Mouse (Mus musculus): Measurements from ENCODE around the gene Tbcd. TPM values are rescaled to one million over a fixed set of nuclear protein-coding genes. Genes with fewer than 3 reads are reported as not detected.

The Tbcd gene
- polyA plus RNA-seq, 1 experiment from 2014 or later: 45.2 TPM

- no peak overlapping the region for H3K9ac ChIP-seq
- no peaks in the 10 kb centered on the region for H3K4me1 ChIP-seq
- H3K4me2 ChIP-seq: no peak overlapping the region
- H3K36me3 ChIP-seq (ENCODE audit: poor library complexity, severe bottlenecking): peaks cover 39% of the 10 kb centered on the region
- H3K4me3 ChIP-seq: no peak overlapping the region
- no peaks in the 10 kb centered on the region for H3K9me3 ChIP-seq (replicated peaks)
- H3K27ac ChIP-seq: no peak overlapping the region
- WGBS: 83% methylated on average over 4 of the region's 4 CpGs
- no peak for ATAC-seq
- H3K27me3 ChIP-seq: no peaks in the 10 kb centered on the region
Measured at GRCm38 (mm10) chr11:121625007-121625406, 173.3 kb downstream of the Tbcd start.

DNA sequence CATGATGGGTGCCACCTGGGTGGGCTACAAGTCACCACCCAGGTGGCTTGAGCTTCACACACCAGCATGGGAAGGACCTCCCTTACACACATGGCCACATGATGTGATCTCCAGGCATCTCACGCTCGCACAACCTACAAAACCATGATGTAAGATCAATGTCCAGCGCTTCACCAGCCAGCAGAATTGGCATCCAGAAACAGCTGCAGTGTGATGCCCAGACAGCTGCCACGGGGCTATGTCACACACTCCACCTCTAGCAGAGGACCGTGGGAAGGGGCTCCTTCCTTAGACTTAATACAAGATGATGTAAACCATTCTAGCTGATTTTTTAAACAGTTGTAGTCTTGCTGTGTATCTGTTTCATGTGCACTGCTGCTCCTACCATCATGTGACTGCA is 175.8 kb downstream of the Tbcd start:
- Histone ChIP-seq H3K4me2 (no peak overlapping the region), H3K4me1 (no peaks in the 10 kb centered on the region), H3K36me3 (ENCODE audit: poor library complexity, severe bottlenecking) (peaks cover 22% of the 10 kb centered on the region), H3K9ac (no peak overlapping the region), H3K27me3 (no peaks in the 10 kb centered on the region), H3K4me3 (no peak overlapping the region), H3K27ac (no peak overlapping the region), H3K9me3 (replicated peaks) (no peaks in the 10 kb centered on the region)
- ATAC-seq: no peak
- 89% methylated on average over 5 of the region's 5 CpGs for WGBS

- Histone ChIP-seq H3K4me2 (no peak overlapping the region), H3K4me3 (no peak overlapping the region), H3K9me3 (replicated peaks) (no peaks in the 10 kb centered on the region), H3K36me3 (ENCODE audit: poor library complexity, severe bottlenecking) (peaks cover 14% of the 10 kb centered on the region; the same call in 1 of the 2 replicates), H3K27ac (no peak overlapping the region), H3K9ac (no peak overlapping the region), H3K4me1 (no peaks in the 10 kb centered on the region), H3K27me3 (no peaks in the 10 kb centered on the region)
- no peak for ATAC-seq
- WGBS: 92% methylated on average over 6 of the region's 6 CpGs
Measured at GRCm38 (mm10) chr11:121629529-121629928, 177.8 kb downstream of the Tbcd start.

DNA sequence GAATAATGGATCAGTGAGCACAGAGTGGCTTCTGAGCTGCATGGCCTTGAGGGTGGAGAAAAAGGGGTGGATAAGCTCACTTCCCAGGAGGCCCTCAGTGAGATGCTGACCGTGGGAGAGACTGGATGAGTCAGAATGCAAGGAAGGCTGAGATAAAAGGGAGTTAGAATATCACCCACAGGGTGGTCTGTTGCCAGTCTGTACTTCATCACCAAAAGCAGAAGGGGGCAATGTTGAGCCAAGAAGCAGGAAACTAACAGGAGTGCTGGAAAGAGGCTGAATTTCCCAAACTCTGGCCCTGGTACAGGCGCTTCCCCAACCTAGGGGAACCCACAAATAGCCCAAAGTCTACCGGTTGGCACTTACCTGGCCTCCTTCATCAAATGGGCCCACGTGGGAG is 178.7 kb downstream of the Tbcd start:
- Histone ChIP-seq H3K9me3 (replicated peaks) (no peaks in the 10 kb centered on the region), H3K4me2 (no peak overlapping the region), H3K36me3 (ENCODE audit: poor library complexity, severe bottlenecking) (peaks cover 14% of the 10 kb centered on the region; the same call in 1 of the 2 replicates), H3K27ac (no peak overlapping the region), H3K4me3 (no peak overlapping the region), H3K4me1 (no peaks in the 10 kb centered on the region), H3K9ac (no peak overlapping the region), H3K27me3 (no peaks in the 10 kb centered on the region)
- 81% methylated on average over 4 of the region's 4 CpGs for WGBS
- ATAC-seq: no peak

GRCm38 (mm10) chr11:121631410-121631809 is 179.7 kb downstream of the Tbcd start:
- Histone ChIP-seq H3K27ac (no peak overlapping the region), H3K27me3 (no peaks in the 10 kb centered on the region), H3K9ac (no peak overlapping the region), H3K36me3 (ENCODE audit: poor library complexity, severe bottlenecking) (peaks cover 14% of the 10 kb centered on the region; the same call in 1 of the 2 replicates), H3K4me1 (no peaks in the 10 kb centered on the region), H3K4me2 (no peak overlapping the region), H3K9me3 (replicated peaks) (no peaks in the 10 kb centered on the region), H3K4me3 (no peak overlapping the region)
- peak; percentile 48; the same call in 1 of the 2 replicates for ATAC-seq
- WGBS: 86% methylated on average over 7 of the region's 7 CpGs

DNA sequence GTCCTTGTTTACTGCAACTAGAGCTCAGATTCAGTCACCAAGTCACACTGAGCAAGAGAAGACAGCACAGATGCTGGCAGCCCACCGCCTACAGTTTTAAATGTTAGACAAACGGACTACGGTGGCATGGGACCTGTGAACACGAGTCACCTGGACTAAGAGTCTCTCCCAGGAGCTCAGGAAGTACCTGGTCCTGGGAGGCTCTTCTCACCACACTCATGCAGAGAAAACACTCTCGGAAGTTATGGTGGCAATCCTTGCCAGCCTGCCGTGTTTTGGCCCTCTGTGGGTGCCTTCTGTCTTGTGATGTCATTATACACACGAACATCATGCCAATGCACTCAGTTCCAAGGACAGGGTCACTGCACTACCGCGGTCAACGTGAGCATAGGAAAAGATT is 184.9 kb downstream of the Tbcd start:
- Histone ChIP-seq H3K27me3 (no peaks in the 10 kb centered on the region), H3K36me3 (ENCODE audit: poor library complexity, severe bottlenecking) (peaks cover 21% of the 10 kb centered on the region), H3K4me2 (no peak overlapping the region), H3K4me3 (no peak overlapping the region), H3K27ac (no peak overlapping the region), H3K9ac (no peak overlapping the region), H3K4me1 (no peaks in the 10 kb centered on the region), H3K9me3 (replicated peaks) (no peaks in the 10 kb centered on the region)
- no peak for ATAC-seq
- WGBS: 97% methylated on average over 10 of the region's 10 CpGs

- Histone ChIP-seq H3K4me1 (no peaks in the 10 kb centered on the region), H3K36me3 (ENCODE audit: poor library complexity, severe bottlenecking) (peaks cover 15% of the 10 kb centered on the region), H3K27ac (no peak overlapping the region), H3K9ac (no peak overlapping the region), H3K9me3 (replicated peaks) (no peaks in the 10 kb centered on the region), H3K4me3 (no peak overlapping the region), H3K27me3 (no peaks in the 10 kb centered on the region), H3K4me2 (no peak overlapping the region)
- WGBS: 44% methylated on average over 2 of the region's 2 CpGs
- ATAC-seq: no peak
Measured at GRCm38 (mm10) chr11:121641501-121642145, 189.9 kb downstream of the Tbcd start.

DNA sequence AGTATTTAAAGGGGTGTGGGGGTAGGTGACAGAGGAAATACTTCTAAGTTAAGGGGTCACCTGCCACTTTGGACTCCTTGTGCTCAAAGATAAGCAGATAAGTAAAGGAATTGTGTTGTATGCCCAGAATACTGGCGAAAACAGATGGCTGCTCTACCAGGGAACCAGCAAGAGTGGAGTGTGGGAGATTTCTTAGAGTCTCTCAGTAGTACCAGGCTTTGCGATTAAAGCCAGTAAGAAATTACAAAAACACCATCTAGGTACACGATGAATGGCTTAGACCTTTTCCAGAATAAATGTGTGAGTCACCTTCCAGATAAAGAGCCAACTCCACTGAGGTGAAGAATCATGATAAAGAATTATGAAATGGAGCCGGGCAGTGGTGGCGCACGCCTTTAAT is 193.6 kb downstream of the Tbcd start:
- H3K9me3 ChIP-seq (replicated peaks): no peaks in the 10 kb centered on the region
- ATAC-seq: no peak
- no peak overlapping the region for H3K27ac ChIP-seq
- 94% methylated on average over 6 of the region's 6 CpGs for WGBS
- peaks cover 10% of the 10 kb centered on the region; the same call in 1 of the 2 replicates for H3K36me3 ChIP-seq (ENCODE audit: poor library complexity, severe bottlenecking)
- H3K4me3 ChIP-seq: no peak overlapping the region
- H3K9ac ChIP-seq: no peak overlapping the region
- no peaks in the 10 kb centered on the region for H3K4me1 ChIP-seq
- no peaks in the 10 kb centered on the region for H3K27me3 ChIP-seq
- no peak overlapping the region for H3K4me2 ChIP-seq

- no peak for ATAC-seq
- H3K4me2 ChIP-seq: no peak overlapping the region
- 85% methylated on average over 9 of the region's 9 CpGs for WGBS
- H3K27ac ChIP-seq: no peak overlapping the region
- H3K4me1 ChIP-seq: no peaks in the 10 kb centered on the region
- peaks cover 10% of the 10 kb centered on the region; the same call in 1 of the 2 replicates for H3K36me3 ChIP-seq (ENCODE audit: poor library complexity, severe bottlenecking)
- H3K9me3 ChIP-seq (replicated peaks): no peaks in the 10 kb centered on the region
- H3K9ac ChIP-seq: no peak overlapping the region
- H3K27me3 ChIP-seq: no peaks in the 10 kb centered on the region
- no peak overlapping the region for H3K4me3 ChIP-seq
Measured at GRCm38 (mm10) chr11:121647321-121647720, 195.6 kb downstream of the Tbcd start.

DNA sequence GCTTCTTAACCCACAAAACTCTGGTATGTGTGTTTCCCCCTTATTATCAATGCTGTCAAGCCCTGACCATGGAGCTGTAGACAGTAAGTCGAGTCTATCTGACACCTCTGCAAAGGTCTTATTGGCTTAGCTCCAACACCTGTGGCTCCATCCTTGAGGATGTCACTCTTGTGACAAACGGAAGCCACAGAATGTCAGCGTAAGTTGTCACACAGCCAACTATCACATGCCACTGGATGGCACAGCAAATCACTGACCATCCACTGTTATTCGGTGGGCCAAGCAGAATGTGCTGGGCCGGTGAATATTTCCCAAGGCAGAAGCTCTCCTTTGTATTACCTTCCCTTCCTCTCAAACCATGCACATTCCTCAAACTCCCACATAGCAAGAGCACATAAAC is 196.4 kb downstream of the Tbcd start:
- WGBS: 96% methylated on average over 5 of the region's 5 CpGs
- H3K9me3 ChIP-seq (replicated peaks): no peaks in the 10 kb centered on the region
- H3K4me2 ChIP-seq: no peak overlapping the region
- no peak for ATAC-seq
- H3K27me3 ChIP-seq: no peaks in the 10 kb centered on the region
- H3K9ac ChIP-seq: no peak overlapping the region
- H3K4me1 ChIP-seq: no peaks in the 10 kb centered on the region
- H3K36me3 ChIP-seq (ENCODE audit: poor library complexity, severe bottlenecking): peaks cover 10% of the 10 kb centered on the region; the same call in 1 of the 2 replicates
- H3K4me3 ChIP-seq: no peak overlapping the region
- no peak overlapping the region for H3K27ac ChIP-seq

- Histone ChIP-seq H3K4me3 (no peak overlapping the region), H3K4me1 (no peaks in the 10 kb centered on the region), H3K9me3 (replicated peaks) (no peaks in the 10 kb centered on the region), H3K27ac (no peak overlapping the region), H3K36me3 (ENCODE audit: poor library complexity, severe bottlenecking) (peaks cover 10% of the 10 kb centered on the region; the same call in 1 of the 2 replicates), H3K4me2 (no peak overlapping the region), H3K9ac (no peak overlapping the region), H3K27me3 (no peaks in the 10 kb centered on the region)
- no peak for ATAC-seq
- WGBS: 83% methylated on average over 10 of the region's 10 CpGs
Measured at GRCm38 (mm10) chr11:121649900-121650299, 198.2 kb downstream of the Tbcd start.

- no peak for ATAC-seq
- Histone ChIP-seq H3K9me3 (replicated peaks) (no peaks in the 10 kb centered on the region), H3K27me3 (no peaks in the 10 kb centered on the region), H3K27ac (no peak overlapping the region), H3K36me3 (ENCODE audit: poor library complexity, severe bottlenecking) (peaks cover 10% of the 10 kb centered on the region; the same call in 1 of the 2 replicates), H3K4me3 (no peak overlapping the region), H3K4me2 (no peak overlapping the region), H3K9ac (no peak overlapping the region), H3K4me1 (no peaks in the 10 kb centered on the region)
- 92% methylated on average over 11 of the region's 11 CpGs for WGBS
Measured at GRCm38 (mm10) chr11:121650668-121651067, 198.9 kb downstream of the Tbcd start.

GRCm38 (mm10) chr11:121651556-121651955 is 199.8 kb downstream of the Tbcd start:
- H3K4me3 ChIP-seq: no peak overlapping the region
- no peak overlapping the region for H3K9ac ChIP-seq
- no peak overlapping the region for H3K4me2 ChIP-seq
- H3K27ac ChIP-seq: no peak overlapping the region
- WGBS: 92% methylated on average over 9 of the region's 9 CpGs
- no peak for ATAC-seq
- no peaks in the 10 kb centered on the region for H3K27me3 ChIP-seq
- H3K36me3 ChIP-seq (ENCODE audit: poor library complexity, severe bottlenecking): peaks cover 10% of the 10 kb centered on the region; the same call in 1 of the 2 replicates
- H3K4me1 ChIP-seq: no peaks in the 10 kb centered on the region
- H3K9me3 ChIP-seq (replicated peaks): no peaks in the 10 kb centered on the region
